Mouse (Mus musculus): Measurements from ENCODE around the gene Gp5. TPM values are rescaled to one million over a fixed set of nuclear protein-coding genes. Genes with fewer than 3 reads are reported as not detected.

Gp5 gene
- total RNA-seq, 4 experiments from 2014 or later: 0.74 to 1.6 (median 0.90) TPM

DNA sequence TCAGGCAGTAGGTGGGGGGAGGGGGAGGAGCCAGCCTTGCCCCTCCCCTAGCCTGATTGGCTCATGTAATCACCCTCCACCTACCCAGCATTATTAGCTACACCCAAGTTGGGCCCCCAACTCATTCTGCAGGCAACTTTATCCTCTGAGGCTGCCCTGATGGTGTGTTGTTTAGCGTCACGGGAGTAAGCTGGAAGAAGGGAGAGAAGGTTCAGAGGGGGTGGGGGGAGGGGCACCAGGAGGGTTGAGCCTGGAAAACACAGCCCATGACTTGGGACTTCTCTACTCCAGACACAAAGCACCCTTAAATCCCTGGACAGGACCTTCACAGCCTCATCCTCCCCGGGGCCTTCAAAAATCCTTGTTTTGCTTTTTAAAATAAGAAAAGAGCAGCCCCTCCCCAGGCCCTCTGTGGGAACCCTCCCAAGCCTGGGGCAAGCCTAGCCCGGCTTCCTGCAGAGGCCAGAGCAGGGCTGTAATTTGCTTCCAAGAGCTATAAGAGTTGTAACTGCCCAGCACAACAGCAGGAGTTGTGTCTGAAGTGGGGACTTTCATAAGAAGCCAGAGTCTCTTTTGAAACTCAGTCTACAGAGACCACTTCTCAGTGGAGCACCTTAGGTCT, 29.8 kb downstream of the Gp5 start:
- DNase-seq (ENCODE audit: low spot score in 2 of 2): no peak

DNA sequence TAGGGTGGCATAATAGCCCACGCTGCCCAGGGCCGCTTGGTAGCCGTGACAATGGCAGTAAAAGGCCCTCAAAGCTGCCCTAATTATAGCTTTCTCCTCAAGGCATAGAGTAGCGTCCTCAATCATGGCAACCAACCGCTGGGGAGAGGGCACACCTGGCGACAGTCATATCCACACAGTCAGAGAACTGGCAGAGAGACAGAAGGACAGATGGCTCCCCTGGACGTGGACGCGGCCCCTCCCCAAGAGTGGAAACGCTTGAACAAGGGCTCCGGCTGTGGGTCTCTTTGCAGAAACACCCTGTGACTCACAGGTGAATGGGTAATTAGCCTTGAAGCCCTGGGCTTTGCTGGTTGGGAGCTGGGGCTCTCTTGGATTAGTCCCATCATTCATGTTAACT, 32.2 kb downstream of the Gp5 start:
- DNase-seq (ENCODE audit: low spot score in 2 of 2): no peak

DNA sequence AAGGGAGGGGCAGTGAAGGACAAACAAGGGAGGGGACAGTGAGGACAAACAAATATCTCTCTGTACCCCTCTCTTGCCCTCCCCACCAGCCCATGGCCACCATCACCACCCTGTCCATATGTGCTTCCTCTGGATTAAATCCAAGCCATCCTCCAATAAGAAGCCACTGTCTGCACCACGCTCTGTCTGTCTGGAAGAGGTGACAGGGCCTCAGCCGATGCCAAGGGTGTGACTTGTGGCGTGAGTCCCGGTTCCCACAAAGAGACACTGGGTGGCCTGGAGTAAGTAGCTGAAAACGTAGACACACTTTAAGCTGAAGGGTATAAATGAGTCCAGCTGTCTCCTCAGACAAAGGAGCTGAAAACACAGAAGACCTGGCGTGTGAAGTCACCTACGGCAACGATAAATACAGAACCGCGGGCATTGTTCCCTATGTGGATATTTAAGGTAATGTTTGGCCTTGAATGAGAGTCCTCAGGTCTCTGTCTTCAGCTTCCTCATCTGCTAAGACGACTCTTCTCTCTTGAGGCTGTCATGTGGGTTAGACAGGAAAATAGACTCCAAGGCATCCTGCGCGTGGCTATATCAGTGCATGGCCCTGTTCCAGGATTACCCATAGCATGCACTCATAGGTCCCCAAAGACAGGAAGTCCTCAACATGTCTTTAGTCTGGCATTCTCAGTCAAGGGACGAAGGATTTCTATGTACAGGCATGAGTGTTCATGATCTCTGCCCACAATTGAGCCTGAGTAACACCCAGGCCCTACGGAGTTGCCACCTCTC, 34.8 kb downstream of the Gp5 start:
- no peak for DNase-seq (ENCODE audit: low spot score in 2 of 2)

DNA sequence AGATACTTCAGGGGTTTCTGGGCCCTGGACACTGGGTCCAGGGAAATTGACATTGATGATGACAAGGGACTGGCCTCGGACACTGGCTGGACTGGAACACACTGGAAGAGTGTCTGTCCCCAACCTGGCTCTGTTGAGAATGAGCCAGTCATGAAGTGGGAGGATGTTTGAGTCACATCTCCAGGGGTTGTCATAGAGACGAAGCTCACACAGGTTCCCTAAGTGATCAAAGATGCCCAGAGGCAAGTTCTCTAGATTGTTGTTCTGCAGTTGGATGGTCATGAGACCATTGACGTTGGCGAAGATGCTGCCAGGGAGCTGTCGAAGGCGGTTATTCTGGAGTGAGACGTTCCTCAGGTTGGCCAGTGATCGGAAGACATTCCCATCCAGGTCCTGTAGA, 37.5 kb downstream of the Gp5 start:
- no peak for DNase-seq (ENCODE audit: low spot score in 2 of 2)

DNA sequence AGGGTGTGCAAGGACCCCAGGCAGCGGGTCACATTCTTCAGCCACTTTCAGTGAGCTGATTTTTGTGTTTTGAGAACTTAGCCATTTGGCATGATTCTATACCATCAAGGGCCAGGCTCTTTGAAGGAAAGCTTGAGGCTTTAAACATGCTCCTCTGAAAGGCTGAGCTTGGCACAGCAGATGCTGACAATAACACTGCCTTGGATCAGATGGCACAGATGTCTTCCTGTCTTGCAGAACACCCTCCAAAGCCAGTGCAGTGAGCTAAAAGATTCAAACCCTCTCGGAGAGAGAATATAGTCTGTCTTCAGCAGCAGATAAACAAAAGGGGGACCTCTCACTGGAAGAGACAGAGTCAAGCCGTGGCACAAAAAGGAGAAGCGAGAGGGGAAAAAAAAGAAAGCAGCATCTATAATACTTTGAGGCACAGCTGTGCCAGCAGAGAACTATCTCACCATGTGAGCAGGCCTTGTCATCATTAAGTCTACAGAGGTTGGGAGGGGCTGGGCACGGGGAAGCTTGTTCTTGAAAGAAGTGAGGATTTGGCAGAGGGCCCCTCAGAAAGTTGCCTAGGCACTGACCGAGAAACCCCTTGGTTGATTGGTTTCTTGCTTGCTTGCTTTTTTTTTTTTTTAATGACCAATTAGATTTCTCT, 38.5 kb downstream of the Gp5 start:
- DNase-seq (ENCODE audit: low spot score in 2 of 2): no peak

DNA sequence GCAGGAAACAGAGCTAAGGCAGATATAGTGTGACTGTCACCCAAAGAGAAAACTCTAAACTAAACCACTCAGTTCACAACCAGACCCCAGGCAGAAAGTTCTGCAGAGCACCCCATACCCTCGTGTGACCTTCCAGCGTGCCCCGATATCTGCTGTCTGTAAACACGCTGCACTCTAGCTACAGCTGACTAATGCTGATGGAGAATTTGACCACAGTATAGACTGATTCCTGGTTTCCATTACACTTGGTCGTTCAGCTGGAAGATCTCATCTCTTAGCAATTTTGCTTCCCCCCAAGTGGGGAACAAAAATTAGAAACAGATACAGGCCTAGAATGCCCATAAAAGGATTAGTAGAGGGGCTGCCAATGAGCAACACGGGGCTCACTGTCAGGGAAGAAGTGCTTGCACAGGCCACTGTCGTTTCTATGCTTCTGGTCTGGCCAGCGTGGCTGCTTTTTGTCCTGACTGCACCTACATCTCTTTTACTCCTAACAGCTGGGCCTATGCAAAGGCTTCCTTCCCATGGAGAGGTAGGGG, 39.3 kb downstream of the Gp5 start:
- DNase-seq (ENCODE audit: low spot score in 2 of 2): no peak

DNA sequence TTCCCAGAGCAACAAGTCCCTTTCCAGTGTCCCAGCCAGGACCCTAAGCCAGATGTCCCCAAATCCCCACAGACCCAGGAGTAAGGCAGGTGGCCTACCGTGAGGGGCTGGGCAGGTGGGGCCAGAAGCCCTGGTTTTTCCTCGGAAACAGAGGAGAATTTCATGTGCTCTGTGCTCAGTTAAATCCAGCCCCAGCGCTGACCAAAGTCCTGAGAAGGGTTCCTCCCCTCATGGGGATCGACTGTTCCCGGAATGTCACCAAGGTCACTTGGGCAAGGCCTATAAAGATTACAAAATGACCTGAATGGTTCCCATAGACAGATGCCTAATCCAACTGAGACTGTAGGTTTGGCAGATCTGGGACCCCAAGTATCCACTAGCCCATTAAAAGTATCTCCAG, 43.2 kb downstream of the Gp5 start, which contains the start of gene Cpn2:
Gene Cpn2, minus strand, starts transcription at position 141 of the 400 bp plus-strand sequence.
- no peak for DNase-seq (ENCODE audit: low spot score in 2 of 2)

DNA sequence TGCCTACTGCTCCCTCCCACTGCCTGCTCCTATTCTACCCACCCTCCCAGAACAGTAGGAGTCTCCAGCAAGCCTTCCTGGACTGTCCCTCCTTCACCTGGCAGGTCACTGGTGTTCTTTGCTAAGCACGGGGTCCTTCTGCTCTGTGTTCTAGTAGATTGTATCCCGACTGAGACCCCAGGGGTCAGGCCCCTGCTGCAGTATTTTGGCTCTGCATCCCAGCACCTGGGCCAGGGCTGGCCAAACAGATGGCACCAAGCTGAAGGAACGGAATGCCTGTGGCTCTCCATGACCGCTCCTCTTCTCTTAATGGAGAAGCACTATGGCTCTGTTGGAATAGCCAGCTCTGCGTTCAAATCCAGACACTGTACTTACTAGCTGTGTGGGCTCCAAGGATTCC, 44.0 kb downstream of the Gp5 start:
- no peak for DNase-seq (ENCODE audit: low spot score in 2 of 2)

DNA sequence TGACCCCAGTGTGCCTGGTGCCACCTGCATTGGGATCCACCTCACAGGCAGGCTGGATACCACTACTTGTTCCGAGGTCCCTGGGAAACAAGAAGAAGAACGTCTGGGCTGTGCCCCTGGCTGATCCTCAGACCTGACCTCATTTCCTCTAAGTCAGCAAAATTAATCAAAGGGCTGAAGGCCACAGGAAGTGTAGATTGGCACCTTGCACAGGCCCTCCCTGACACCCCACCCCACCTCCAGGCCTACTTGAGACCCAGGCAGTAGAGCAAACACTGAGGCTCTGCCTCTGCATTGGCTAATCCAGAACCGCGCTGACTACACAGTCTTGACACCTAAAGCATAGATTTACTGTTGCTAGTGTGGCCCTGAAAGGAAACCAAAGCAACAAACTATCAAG, 45.0 kb downstream of the Gp5 start:
- no peak for DNase-seq (ENCODE audit: low spot score in 2 of 2)

DNA sequence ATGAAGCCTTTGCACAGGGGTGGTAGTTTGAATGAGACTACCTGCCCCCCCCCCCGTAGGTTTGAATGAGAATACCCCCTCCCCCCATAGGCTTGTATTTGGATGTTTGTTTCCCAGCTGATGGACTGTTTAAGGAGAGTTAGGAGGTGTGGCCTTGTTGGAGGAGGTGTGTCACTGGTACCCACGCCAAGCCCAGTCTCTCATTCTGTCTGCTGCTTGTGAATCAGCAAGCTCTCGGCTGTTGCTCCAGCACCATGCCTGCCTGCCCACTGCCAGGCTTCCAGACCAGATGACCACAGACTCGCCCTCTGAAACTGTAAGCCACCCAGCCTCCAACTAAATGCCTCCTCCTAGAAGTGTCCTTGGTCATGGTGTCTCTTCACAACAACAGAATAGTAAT, 47.4 kb downstream of the Gp5 start:
- DNase-seq (ENCODE audit: low spot score in 2 of 2): no peak

DNA sequence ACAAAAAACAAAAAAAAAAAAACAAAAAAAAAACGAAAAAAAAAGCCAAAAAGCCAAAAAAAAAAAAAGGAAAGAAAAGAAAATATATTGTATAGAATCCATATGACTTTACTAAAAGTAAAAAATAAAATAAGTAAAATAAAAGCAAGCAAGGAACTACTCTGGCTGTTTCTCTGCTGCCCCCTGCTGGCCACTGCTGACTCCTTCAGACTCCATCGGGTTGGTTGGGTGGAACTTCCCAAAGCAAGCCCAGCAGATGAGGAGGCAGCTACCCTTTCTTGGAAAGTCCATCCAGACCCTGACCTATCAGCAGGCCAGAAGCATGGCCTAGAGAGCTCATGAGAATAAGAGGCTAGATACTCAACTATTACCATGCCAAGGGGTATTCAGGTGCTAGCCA, 47.9 kb downstream of the Gp5 start:
- peak in 1 of 2 experiments; percentile 40 for DNase-seq (ENCODE audit: low spot score in 2 of 2)

DNA sequence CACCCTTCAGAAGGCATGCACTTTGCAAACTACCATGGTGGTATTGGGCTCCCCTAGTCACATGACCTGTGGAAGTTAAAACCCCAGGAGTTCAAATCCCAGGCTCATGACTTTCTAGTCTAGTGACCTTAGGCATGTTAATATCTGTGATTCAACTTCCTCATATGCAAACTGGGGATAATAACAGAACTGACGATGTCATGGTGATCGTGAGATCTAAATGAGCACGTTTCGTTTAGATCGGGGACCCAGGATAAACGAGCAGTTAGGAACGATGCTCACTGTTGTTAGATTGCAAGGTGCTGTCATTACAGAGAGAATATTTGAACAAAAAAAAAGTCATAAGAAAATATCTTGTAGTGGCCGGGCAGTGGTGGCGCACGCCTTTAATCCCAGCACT, 48.4 kb downstream of the Gp5 start:
- no peak for DNase-seq (ENCODE audit: low spot score in 2 of 2)

DNA sequence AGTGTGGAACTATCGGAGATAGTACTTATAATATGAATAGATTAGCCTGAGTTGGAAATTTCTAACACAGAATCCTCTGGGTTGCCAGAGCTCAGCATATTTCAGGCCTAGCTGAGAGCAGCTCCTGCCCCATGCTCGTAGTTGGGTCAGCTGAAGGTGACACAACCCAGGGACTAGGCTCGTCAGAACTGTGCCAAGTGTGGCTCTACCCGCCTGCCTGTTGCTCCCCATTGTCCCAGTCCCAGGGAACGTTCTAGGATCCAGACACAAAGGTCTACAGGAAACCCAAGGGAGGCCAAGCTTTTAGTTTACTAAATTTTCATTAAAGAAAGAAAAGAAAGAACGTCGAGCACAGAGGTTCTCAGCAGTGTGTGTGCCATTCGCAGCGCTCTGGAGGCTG, 49.2 kb downstream of the Gp5 start:
- no peak for DNase-seq (ENCODE audit: low spot score in 2 of 2)

DNA sequence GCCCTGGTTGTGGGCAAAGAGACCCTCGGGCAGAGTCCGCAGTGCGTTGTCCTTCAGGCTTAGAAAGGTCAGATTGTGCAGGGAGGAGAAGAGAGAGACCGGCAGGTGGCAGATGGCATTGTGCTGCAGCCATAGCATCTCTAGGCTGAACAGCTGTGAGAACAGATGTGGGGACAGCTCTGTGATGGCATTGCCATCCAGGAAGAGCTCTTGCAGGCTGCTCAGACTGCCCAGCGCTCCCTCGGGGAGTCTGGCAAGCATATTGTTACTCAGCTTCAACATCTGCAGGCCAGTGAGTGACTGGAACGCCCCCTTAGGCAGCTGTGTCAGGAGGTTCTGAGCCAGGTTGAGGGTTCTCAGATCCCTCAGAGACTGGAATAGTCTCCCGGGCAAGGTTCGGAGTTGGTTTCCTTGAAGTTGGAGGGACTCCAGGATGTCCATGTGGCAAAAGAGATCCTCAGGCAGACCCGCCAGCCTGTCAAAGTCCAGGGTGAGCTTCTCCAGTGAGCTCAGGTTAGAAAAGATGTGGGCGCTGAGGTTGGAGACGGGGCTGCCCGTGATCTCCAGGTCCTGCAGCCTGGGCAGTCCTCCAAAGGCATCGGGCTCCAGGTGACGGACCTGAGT, 50.5 kb downstream of the Gp5 start:
- no peak for DNase-seq (ENCODE audit: low spot score in 2 of 2)

DNA sequence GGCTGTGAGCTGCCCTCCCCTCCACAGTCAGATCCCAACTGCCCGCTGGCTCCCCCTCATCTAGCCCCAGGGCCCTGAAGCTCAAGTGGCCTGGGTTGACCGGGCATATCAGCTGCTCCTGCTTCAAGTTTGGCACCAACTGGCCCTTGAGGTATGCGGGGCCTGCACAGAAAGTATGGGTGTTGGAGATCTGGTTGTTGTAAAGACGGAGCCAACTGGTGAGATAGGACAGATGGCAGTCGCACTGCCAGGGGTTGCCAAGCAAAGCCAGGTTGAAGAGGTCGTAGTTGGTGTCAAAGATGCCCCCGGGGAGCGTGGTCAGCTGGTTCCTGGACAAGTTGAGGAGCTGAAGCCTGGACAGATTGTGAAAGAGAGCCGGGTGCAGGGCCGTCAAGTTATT, 51.1 kb downstream of the Gp5 start:
- no peak for DNase-seq (ENCODE audit: low spot score in 2 of 2)

DNA sequence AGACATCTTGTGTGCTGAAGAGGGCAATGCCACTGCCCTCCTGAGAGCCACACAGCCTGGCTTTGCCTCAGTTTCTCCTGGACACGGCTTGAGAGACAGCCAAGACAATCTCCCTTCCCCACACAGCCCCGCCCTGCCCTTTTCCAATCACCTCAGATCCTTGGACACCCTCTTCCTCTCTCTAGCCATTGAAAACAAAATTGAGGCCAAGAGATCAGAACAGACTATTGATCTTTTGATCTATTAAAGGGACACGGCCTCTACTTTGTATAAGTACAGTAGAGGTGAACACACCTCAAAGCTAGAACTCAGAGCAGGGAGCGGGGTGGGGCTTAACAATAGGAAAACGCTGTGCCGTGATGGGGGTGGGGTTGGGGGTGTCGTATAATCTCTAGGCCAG, 52.1 kb downstream of the Gp5 start:
- DNase-seq (ENCODE audit: low spot score in 2 of 2): no peak

DNA sequence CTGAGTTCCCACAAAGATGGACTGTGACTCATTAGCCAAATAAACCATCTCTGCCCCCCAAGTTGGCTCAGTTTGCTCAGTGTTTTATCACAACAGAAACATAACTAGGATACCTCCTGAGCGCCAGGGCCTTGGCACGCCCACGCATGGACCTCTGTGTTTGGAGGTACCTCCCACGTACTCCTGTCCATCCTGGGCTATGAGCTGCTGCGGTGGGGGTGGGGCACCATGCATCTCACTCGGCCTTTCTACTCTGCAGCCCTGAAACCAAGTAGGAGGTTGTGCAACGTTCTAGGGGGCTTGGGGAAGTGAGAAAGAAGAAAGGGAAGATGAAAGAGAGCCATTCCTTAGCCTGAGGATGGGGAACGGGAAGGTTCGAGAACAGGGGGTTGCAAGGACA, 52.9 kb downstream of the Gp5 start:
- DNase-seq (ENCODE audit: low spot score in 2 of 2): no peak

Other genes starting within 250 kb of the Gp5 start
- 10 to 100 TPM; 18.0 to 23.5 (median 18.5) TPM for gene Hes1, start 246.4 kb downstream of the Gp5 start, total RNA-seq (2022)
- not detected for gene Cpn2, start 43.3 kb downstream of the Gp5 start, total RNA-seq (2022)
- gene Lrrc15, start 27.5 kb downstream of the Gp5 start, total RNA-seq (2022): not detected
- 10 to 100 TPM; 64.3 to 76.4 (median 67.1) TPM for gene Atp13a3, start 95.2 kb upstream of the Gp5 start, total RNA-seq (2022)
- 10 to 100 TPM; 52.0 to 52.9 (median 52.4) TPM for gene Tmem44, start 240.1 kb upstream of the Gp5 start, total RNA-seq (2022)

Data from left cerebral cortex, adult 8-10 months (tissue).